Mouse (Mus musculus): Measurements from ENCODE around the gene Dgcr8. TPM values are rescaled to one million over a fixed set of nuclear protein-coding genes. Genes with fewer than 3 reads are reported as not detected.

Dgcr8 gene
- polyA plus RNA-seq, 1 experiment = 56.0 TPM

DNA sequence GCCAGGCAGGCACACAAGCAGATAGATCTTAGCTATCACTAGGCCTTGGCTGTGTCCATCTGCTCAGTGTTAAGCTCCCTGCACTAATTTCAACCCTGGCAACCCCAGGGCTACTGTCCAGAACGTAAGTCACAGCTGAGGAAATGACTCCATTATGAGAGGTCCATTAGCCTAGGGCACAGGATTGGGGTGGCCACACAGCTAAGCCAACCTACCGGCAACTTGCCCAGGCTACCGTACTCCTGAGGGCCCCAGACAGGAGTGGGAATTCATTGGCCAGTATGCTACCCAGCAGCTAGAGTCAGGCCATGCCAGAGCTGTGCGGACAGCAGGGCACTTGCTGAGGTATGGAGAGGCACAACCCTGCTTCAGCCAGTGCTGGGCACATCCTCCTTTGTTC, 60.2 kb downstream of the Dgcr8 start:
- Histone ChIP-seq H3K4me3 (replicated peaks; ENCODE audit: insufficient read depth, low read depth, low read length) (peak overlapping the region; percentile 28), H3K27me3 (ENCODE audit: control insufficient read depth, insufficient read depth, low read length) (no peaks in the 10 kb centered on the region), H3K4me1 (ENCODE audit: control insufficient read depth, insufficient read depth, low read length) (peaks cover 46% of the 10 kb centered on the region), H3K27ac (ENCODE audit: insufficient read depth, low read length) (peak overlapping the region; percentile 85)
- 7% methylated on average over 4 of the region's 4 CpGs for WGBS
- DNase-seq = peak; percentile 75 to 83
- TF ChIP-seq CTCF (IDR thresholded peaks at IDR 0.05; ENCODE audit: borderline replicate concordance, insufficient read depth, low read depth, low read length) (no peak), POLR2A (IDR thresholded peaks at IDR 0.05; ENCODE audit: borderline replicate concordance, insufficient read depth, low read length) (no peak)

DNA sequence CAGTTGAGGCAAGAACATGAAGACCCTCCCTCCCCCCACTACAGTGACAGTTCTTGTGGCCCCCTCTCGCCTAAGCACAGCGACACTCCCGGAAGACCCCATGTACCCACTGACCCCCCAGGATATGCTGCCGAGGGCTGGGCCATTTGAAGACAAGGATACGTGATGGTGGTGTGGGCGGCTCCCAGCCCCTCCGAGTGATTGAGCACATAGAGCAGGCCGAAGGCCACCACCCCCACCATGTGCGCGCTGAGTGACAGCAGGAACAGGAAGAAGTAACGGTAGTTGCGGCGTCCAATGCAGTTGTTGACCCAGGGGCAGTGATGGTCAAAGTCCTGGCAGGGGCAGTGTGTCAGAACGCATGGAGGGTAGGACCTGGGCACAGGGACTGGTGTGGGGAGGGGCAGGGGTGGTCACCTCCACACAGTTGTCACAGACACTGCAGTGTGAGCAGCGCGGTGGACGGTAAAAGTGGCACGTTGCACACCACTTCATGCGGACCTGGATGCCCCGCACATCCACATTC, 61.1 kb downstream of the Dgcr8 start:
- H3K4me1 ChIP-seq (ENCODE audit: control insufficient read depth, insufficient read depth, low read length) = peaks cover 46% of the 10 kb centered on the region
- TF ChIP-seq POLR2A (IDR thresholded peaks at IDR 0.05; ENCODE audit: borderline replicate concordance, insufficient read depth, low read length) (no peak), CTCF (IDR thresholded peaks at IDR 0.05; ENCODE audit: borderline replicate concordance, insufficient read depth, low read depth, low read length) (no peak)
- H3K4me3 ChIP-seq (replicated peaks; ENCODE audit: insufficient read depth, low read depth, low read length) = no peak overlapping the region
- DNase-seq = no peak
- H3K27me3 ChIP-seq (ENCODE audit: control insufficient read depth, insufficient read depth, low read length) = no peaks in the 10 kb centered on the region
- peak overlapping the region; percentile 85 for H3K27ac ChIP-seq (ENCODE audit: insufficient read depth, low read length)
- 91% methylated on average over 20 of the region's 20 CpGs for WGBS

DNA sequence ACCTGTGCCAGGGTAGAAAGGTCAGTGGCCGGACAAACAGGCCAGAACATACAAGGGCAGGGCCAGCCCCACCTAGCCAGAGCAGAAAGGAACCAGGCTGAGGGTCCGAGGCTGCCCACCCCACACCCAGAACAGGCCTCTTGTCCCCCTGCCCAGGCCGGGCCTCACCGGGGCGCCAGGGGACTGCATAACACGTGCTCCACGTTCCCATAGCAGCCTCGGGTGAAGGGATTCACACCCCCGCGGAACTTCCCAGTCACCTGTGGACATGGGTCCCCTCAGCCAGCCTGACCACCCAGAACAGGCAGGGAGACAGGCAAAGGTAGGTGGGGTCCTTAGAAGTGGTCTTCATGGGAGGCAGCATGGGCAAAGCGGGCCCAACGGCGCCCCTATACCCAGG, 61.9 kb downstream of the Dgcr8 start:
- TF ChIP-seq POLR2A (IDR thresholded peaks at IDR 0.05; ENCODE audit: borderline replicate concordance, insufficient read depth, low read length) (no peak), CTCF (IDR thresholded peaks at IDR 0.05; ENCODE audit: borderline replicate concordance, insufficient read depth, low read depth, low read length) (no peak)

DNA sequence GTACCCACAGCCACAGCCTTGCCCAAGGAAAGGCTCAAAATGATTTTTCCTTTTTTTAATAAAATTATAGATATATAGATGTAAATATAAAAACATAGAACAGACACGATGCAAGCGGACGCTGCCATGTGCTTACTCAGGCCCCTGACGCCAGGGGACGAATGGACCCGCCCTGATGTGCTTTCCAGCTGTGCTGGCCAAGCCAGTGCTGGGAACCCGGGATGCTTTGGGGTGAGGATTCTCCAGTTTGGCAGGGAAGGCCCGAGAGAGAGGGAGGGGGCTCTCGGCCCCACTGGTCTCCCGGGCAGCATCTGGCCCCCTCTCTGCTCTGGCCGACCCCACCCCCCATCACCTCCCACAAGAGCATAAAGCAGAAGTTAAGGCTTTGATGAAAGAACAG, 66.9 kb downstream of the Dgcr8 start:
- no peak overlapping the region for H3K4me3 ChIP-seq (replicated peaks; ENCODE audit: insufficient read depth, low read depth, low read length)
- no peak overlapping the region for H3K27ac ChIP-seq (ENCODE audit: insufficient read depth, low read length)
- H3K27me3 ChIP-seq (ENCODE audit: control insufficient read depth, insufficient read depth, low read length) = no peaks in the 10 kb centered on the region
- peaks cover under 1% of the 10 kb centered on the region; the same call in 1 of the 2 replicates for H3K4me1 ChIP-seq (ENCODE audit: control insufficient read depth, insufficient read depth, low read length)
- WGBS = 69% methylated on average over 11 of the region's 11 CpGs
- TF ChIP-seq CTCF (IDR thresholded peaks at IDR 0.05; ENCODE audit: borderline replicate concordance, insufficient read depth, low read depth, low read length) (no peak), POLR2A (IDR thresholded peaks at IDR 0.05; ENCODE audit: borderline replicate concordance, insufficient read depth, low read length) (no peak)
- no peak for DNase-seq

More for the DNA sequence above, 61.9 kb downstream of the Dgcr8 start:
- no peak for DNase-seq
- no peaks in the 10 kb centered on the region for H3K27me3 ChIP-seq (ENCODE audit: control insufficient read depth, insufficient read depth, low read length)
- H3K4me1 ChIP-seq (ENCODE audit: control insufficient read depth, insufficient read depth, low read length) = peaks cover 46% of the 10 kb centered on the region
- 90% methylated on average over 13 of the region's 13 CpGs for WGBS
- peak overlapping the region; percentile 17; the same call in 1 of the 2 replicates for H3K27ac ChIP-seq (ENCODE audit: insufficient read depth, low read length)
- no peak overlapping the region for H3K4me3 ChIP-seq (replicated peaks; ENCODE audit: insufficient read depth, low read depth, low read length)

DNA sequence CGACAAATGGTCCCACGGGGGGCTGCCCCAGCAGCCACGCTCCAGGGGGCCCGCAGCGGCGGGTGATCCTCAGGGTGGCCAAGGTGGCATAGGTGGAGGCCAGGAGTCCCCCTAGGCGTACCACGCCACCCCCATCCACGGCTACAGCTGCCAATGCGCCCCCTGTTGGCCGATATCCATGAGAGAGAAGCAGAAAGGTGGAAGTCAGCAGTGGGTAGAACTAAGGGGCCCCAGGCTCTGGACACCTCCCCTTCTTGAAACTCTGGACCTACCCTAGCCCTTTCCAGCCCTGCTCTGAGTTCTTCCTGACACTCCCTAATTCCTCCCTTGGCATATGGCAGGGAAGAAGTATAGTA, 67.5 kb downstream of the Dgcr8 start:
- no peak for TF ChIP-seq POLR2A (IDR thresholded peaks at IDR 0.05; ENCODE audit: borderline replicate concordance, insufficient read depth, low read length)
- peak; percentile 19; the same call in 1 of the 2 replicates for TF ChIP-seq CTCF (IDR thresholded peaks at IDR 0.05; ENCODE audit: borderline replicate concordance, insufficient read depth, low read depth, low read length)
- DNase-seq = no peak
- no peak overlapping the region for H3K4me3 ChIP-seq (replicated peaks; ENCODE audit: insufficient read depth, low read depth, low read length)
- no peaks in the 10 kb centered on the region for H3K27me3 ChIP-seq (ENCODE audit: control insufficient read depth, insufficient read depth, low read length)
- WGBS = 68% methylated on average over 11 of the region's 11 CpGs
- H3K4me1 ChIP-seq (ENCODE audit: control insufficient read depth, insufficient read depth, low read length) = no peaks in the 10 kb centered on the region
- no peak overlapping the region for H3K27ac ChIP-seq (ENCODE audit: insufficient read depth, low read length)

DNA sequence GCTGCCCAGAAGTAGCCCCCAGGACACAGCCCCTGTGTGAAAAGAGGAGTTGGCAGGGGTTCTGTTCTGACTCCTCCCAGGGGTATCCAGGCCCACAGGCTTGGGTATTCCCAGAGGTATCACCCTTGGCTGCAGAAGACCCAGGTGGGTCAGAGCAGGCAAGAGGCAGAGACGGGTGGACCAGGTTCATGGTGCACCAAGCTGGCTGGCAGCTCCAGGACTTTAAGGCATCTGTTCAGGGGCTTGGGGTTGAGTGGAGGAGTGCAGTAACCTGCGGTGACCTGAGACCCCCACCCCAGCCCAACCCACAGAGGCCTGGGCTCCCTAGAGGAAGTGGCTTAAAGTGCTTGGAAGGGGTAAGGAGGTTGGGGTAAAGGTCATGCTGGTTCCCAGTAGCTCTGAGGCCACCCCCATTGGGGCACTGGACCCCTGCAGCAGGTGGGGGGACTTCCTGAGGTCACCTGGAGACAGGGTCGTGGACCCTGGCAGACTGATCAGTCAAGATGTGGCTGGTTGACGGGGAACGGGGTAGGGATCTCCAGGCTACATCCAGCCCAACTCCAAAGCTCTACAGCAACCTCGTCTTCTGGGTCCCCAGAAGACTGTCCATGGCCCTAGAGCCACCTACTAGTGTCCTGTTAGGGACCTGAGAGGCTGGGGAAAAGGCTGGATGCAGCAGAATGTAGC, 68.0 kb downstream of the Dgcr8 start:
- TF ChIP-seq POLR2A (IDR thresholded peaks at IDR 0.05; ENCODE audit: borderline replicate concordance, insufficient read depth, low read length) = no peak
- H3K4me3 ChIP-seq (replicated peaks; ENCODE audit: insufficient read depth, low read depth, low read length) = no peak overlapping the region
- no peaks in the 10 kb centered on the region for H3K27me3 ChIP-seq (ENCODE audit: control insufficient read depth, insufficient read depth, low read length)
- H3K4me1 ChIP-seq (ENCODE audit: control insufficient read depth, insufficient read depth, low read length) = no peaks in the 10 kb centered on the region
- DNase-seq = no peak
- WGBS = 85% methylated on average over 6 of the region's 6 CpGs
- H3K27ac ChIP-seq (ENCODE audit: insufficient read depth, low read length) = no peak overlapping the region

DNA sequence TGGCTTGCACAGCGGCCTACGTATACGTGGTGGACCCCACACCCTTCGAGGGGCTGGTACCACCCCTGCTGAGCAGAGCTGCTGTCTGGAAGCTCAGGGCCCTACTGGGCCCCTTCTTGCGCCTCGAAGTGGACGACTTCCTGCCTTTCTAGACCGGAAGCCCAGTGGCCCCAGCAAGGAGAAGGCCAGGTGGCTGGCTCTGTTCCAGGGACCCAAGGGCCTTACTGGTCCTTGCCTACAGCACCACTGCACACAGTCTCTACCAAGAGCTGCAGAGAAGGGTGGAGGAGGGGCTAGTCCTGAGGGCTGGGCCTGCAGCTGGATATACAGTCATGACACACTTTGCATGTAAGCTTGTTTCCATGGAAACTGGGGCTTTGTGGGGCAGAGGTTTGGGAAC, 69.0 kb downstream of the Dgcr8 start:
- Histone ChIP-seq H3K4me1 (ENCODE audit: control insufficient read depth, insufficient read depth, low read length) (no peaks in the 10 kb centered on the region), H3K4me3 (replicated peaks; ENCODE audit: insufficient read depth, low read depth, low read length) (no peak overlapping the region), H3K27me3 (ENCODE audit: control insufficient read depth, insufficient read depth, low read length) (no peaks in the 10 kb centered on the region), H3K27ac (ENCODE audit: insufficient read depth, low read length) (no peak overlapping the region)
- WGBS = 39% methylated on average over 8 of the region's 8 CpGs
- DNase-seq = peak in 1 of 2 experiments; percentile 27
- TF ChIP-seq CTCF (IDR thresholded peaks at IDR 0.05; ENCODE audit: borderline replicate concordance, insufficient read depth, low read depth, low read length) = no peak
- no peak for TF ChIP-seq POLR2A (IDR thresholded peaks at IDR 0.05; ENCODE audit: borderline replicate concordance, insufficient read depth, low read length)

DNA sequence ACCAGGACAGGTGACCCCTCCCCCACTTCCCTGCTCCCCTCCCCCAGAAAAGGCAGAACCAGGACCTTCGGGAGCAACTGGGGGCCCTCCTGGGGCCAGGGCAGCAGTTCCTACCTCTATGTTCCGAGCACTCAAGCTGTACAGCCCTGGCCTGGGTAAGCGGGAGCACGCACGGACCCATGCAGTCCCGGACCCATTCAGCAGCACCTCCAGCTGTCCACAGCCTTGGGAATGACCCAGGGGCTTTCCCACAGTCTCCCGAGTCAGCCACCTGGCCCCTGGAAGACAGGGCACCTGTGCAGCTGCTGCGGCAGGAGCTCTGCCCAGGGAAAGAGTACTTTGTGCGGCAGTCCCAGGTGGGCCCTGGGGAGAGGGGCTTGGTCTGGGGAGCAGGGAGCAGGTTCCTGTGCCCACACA, 70.5 kb downstream of the Dgcr8 start:
- Histone ChIP-seq H3K27ac (ENCODE audit: insufficient read depth, low read length) (no peak overlapping the region), H3K4me1 (ENCODE audit: control insufficient read depth, insufficient read depth, low read length) (0 out of 2 replicates have a peak, but pooled peaks cover 8% of the 10 kb centered on the region), H3K4me3 (replicated peaks; ENCODE audit: insufficient read depth, low read depth, low read length) (no peak overlapping the region), H3K27me3 (ENCODE audit: control insufficient read depth, insufficient read depth, low read length) (no peaks in the 10 kb centered on the region)
- 72% methylated on average over 9 of the region's 9 CpGs for WGBS
- DNase-seq = no peak
- TF ChIP-seq CTCF (IDR thresholded peaks at IDR 0.05; ENCODE audit: borderline replicate concordance, insufficient read depth, low read depth, low read length) = no peak
- TF ChIP-seq POLR2A (IDR thresholded peaks at IDR 0.05; ENCODE audit: borderline replicate concordance, insufficient read depth, low read length) = no peak
